Mouse (Mus musculus) CD8-positive naive resting alpha-beta T cell, adult 2 months (primary cell): ENCODE results near the gene Siah3.

ENCODE experiments used
- DNase-seq, 2 experiments: peaks; one replicate each; pipeline ENCODE4 v3.0.0; 2022; ENCODE audit warnings: low read depth in 2 of 2, low spot score in 2 of 2

Gene Siah3

GRCm38 (mm10) chr14:75463171-75463570 lies 7.4 kb downstream of the Siah3 start:
- DNase-seq: no peak

- DNase-seq: no peak
Observed at GRCm38 (mm10) chr14:75468941-75469340, 13.2 kb downstream of the Siah3 start.

GRCm38 (mm10) chr14:75473061-75473930 lies 17.5 kb downstream of the Siah3 start:
- no peak for DNase-seq

- DNase-seq: no peak
Observed at GRCm38 (mm10) chr14:75475887-75476286, 20.1 kb downstream of the Siah3 start.

- no peak for DNase-seq
Observed at GRCm38 (mm10) chr14:75482231-75483175, 26.7 kb downstream of the Siah3 start.

GRCm38 (mm10) chr14:75483176-75483546 lies 27.4 kb downstream of the Siah3 start:
- no peak for DNase-seq

- no peak for DNase-seq
Observed at GRCm38 (mm10) chr14:75487932-75488331, 32.1 kb downstream of the Siah3 start.

- no peak for DNase-seq
Observed at GRCm38 (mm10) chr14:75493555-75494194, 37.9 kb downstream of the Siah3 start.

GRCm38 (mm10) chr14:75494926-75495325 lies 39.1 kb downstream of the Siah3 start:
- no peak for DNase-seq

- no peak for DNase-seq
Observed at GRCm38 (mm10) chr14:75501501-75501990, 45.8 kb downstream of the Siah3 start.

GRCm38 (mm10) chr14:75502446-75502845 lies 46.7 kb downstream of the Siah3 start:
- no peak for DNase-seq

GRCm38 (mm10) chr14:75504255-75504654 lies 48.5 kb downstream of the Siah3 start:
- no peak for DNase-seq

GRCm38 (mm10) chr14:75505126-75505840 lies 49.5 kb downstream of the Siah3 start:
- no peak for DNase-seq

GRCm38 (mm10) chr14:75506246-75506645 lies 50.5 kb downstream of the Siah3 start:
- DNase-seq: no peak

- no peak for DNase-seq
Observed at GRCm38 (mm10) chr14:75510125-75510524, 54.3 kb downstream of the Siah3 start.

- no peak for DNase-seq
Observed at GRCm38 (mm10) chr14:75512946-75513345, 57.2 kb downstream of the Siah3 start.

GRCm38 (mm10) chr14:75516161-75516560 lies 60.4 kb downstream of the Siah3 start:
- DNase-seq: peak; percentile 19 to 43

GRCm38 (mm10) chr14:75516917-75517595 lies 61.3 kb downstream of the Siah3 start:
- no peak for DNase-seq

- DNase-seq: no peak
Observed at GRCm38 (mm10) chr14:75518196-75518887, 62.6 kb downstream of the Siah3 start.
